Comparison of ENCODE assay signal across 8 mouse cellular contexts in genomic region chr5:137305822-137306221, GRCm38 (mm10). TPM values are rescaled to one million over a fixed set of nuclear protein-coding genes. Genes with fewer than 3 reads are reported as not detected.
DNase-seq lines count a peak whose midpoint lies in the region; ATAC-seq lines count a peak whose summit lies in the region.

No protein-coding gene starts in this region.

- 84% methylated on average over 3 of the region's 3 CpGs for WGBS in forebrain, embryonic 10.5 days
- 46% methylated on average over 3 of the region's 3 CpGs for WGBS in liver, embryonic 12.5 days (ENCODE audit: insufficient replicate concordance)

- H3K4me1 ChIP-seq in forebrain, embryonic 10.5 days = peaks cover 54% of the 10 kb centered on the region
- H3K4me1 ChIP-seq in liver, embryonic 12.5 days = peaks cover 53% of the 10 kb centered on the region

- H3K27me3 ChIP-seq in forebrain, embryonic 10.5 days (ENCODE audit: poor library complexity, severe bottlenecking) = no peaks in the 10 kb centered on the region
- no peaks in the 10 kb centered on the region for H3K27me3 ChIP-seq in liver, embryonic 12.5 days (replicated peaks)

- peaks cover 7% of the 10 kb centered on the region; the same call in 1 of the 2 replicates for H3K9me3 ChIP-seq in forebrain, embryonic 10.5 days
- H3K9me3 ChIP-seq in liver, embryonic 12.5 days (replicated peaks) = no peaks in the 10 kb centered on the region

- DNase-seq in 3134 (ENCODE audit: extremely low read depth, insufficient read length, low spot score) (peak; percentile 45), 3T3-L1 (ENCODE audit: low read depth, low spot score) (peak; percentile 39)
- DNase-seq in forebrain, embryonic 10.5 days (ENCODE audit: extremely low spot score, low spot score) = no peak
- no peak for DNase-seq in adrenal gland, postnatal 14 days
- no peak for DNase-seq in cerebellum, postnatal 36 days
- no peak for DNase-seq in cerebellum, adult 11 months
- DNase-seq in cerebellum, adult 9-10 months = no peak

- no peak overlapping the region for H3K27ac ChIP-seq in forebrain, embryonic 10.5 days
- H3K27ac ChIP-seq in liver, embryonic 12.5 days = peak overlapping the region; percentile 62

- peak overlapping the region; percentile 79 for H3K4me2 ChIP-seq in liver, embryonic 12.5 days

- peaks cover 79% of the 10 kb centered on the region for H3K36me3 ChIP-seq in forebrain, embryonic 10.5 days (replicated peaks)
- peaks cover 81% of the 10 kb centered on the region for H3K36me3 ChIP-seq in liver, embryonic 12.5 days

- no peak for ATAC-seq in liver, embryonic 12.5 days

- peak overlapping the region; percentile 95 for H3K4me3 ChIP-seq in forebrain, embryonic 10.5 days
- H3K4me3 ChIP-seq in liver, embryonic 12.5 days = peak overlapping the region; percentile 90

- peak overlapping the region; percentile 98 for H3K9ac ChIP-seq in liver, embryonic 12.5 days

RNA-seq across cellular contexts. Expression of gene Srrt, which starts 1.7 kb away (rescaled TPM):
- 205 and 209 TPM in 2 replicates for polyA plus RNA-seq in forebrain, embryonic 10.5 days (2016; fragmentation: Nextera tagmentation; extraction: Ambion mirVana)
- 125 and 128 TPM in 2 replicates for polyA plus RNA-seq in liver, embryonic 12.5 days (2016; fragmentation: Nextera tagmentation; extraction: Ambion mirVana)
- total RNA-seq in adrenal gland, postnatal 14 days (2021) = 139 and 168 TPM in 2 replicates

RNA-seq across cellular contexts. Expression of gene Trip6, which starts 8.4 kb away (rescaled TPM):
- polyA plus RNA-seq in forebrain, embryonic 10.5 days (2016; fragmentation: Nextera tagmentation; extraction: Ambion mirVana) = 70.3 and 73.0 TPM in 2 replicates
- polyA plus RNA-seq in liver, embryonic 12.5 days (2016; fragmentation: Nextera tagmentation; extraction: Ambion mirVana) = 16.8 and 18.7 TPM in 2 replicates
- total RNA-seq in adrenal gland, postnatal 14 days (2021) = 29.2 and 34.7 TPM in 2 replicates

RNA-seq across cellular contexts. Expression of gene Ufsp1, which starts 11.4 kb away (rescaled TPM):
- polyA plus RNA-seq in forebrain, embryonic 10.5 days (2016; fragmentation: Nextera tagmentation; extraction: Ambion mirVana) = 10.3 and 10.4 TPM in 2 replicates
- polyA plus RNA-seq in liver, embryonic 12.5 days (2016; fragmentation: Nextera tagmentation; extraction: Ambion mirVana) = 11.9 and 12.5 TPM in 2 replicates
- 8.0 and 11.9 TPM in 2 replicates for total RNA-seq in adrenal gland, postnatal 14 days (2021)

RNA-seq across cellular contexts. Expression of gene Ache, which starts 18.5 kb away (rescaled TPM):
- 1.9 and 2.3 TPM in 2 replicates for polyA plus RNA-seq in forebrain, embryonic 10.5 days (2016; fragmentation: Nextera tagmentation; extraction: Ambion mirVana)
- polyA plus RNA-seq in liver, embryonic 12.5 days (2016; fragmentation: Nextera tagmentation; extraction: Ambion mirVana) = 23.4 and 26.2 TPM in 2 replicates
- total RNA-seq in adrenal gland, postnatal 14 days (2021) = 10.3 and 17.4 TPM in 2 replicates

RNA-seq across cellular contexts. Expression of gene Slc12a9, which starts 27.6 kb away (rescaled TPM):
- polyA plus RNA-seq in forebrain, embryonic 10.5 days (2016; fragmentation: Nextera tagmentation; extraction: Ambion mirVana) = 10.6 and 11.8 TPM in 2 replicates
- 5.0 and 5.8 TPM in 2 replicates for polyA plus RNA-seq in liver, embryonic 12.5 days (2016; fragmentation: Nextera tagmentation; extraction: Ambion mirVana)
- 9.4 and 13.0 TPM in 2 replicates for total RNA-seq in adrenal gland, postnatal 14 days (2021)

Comparison
In these comparisons a context has a peak if more than half of its experiments do, and no peak if none do; other contexts are left out.
1. DNase-seq: peak in 3134 (single experiment) and 3T3-L1 (single experiment); none in forebrain, embryonic 10.5 days (single experiment), adrenal gland, postnatal 14 days (single experiment), cerebellum, postnatal 36 days (0 of 2), cerebellum, adult 11 months (single experiment) and cerebellum, adult 9-10 months (single experiment).